Mouse (Mus musculus) stomach, postnatal 0 days (tissue): ENCODE measurements around the gene Mylk2. TPM values are rescaled to one million over a fixed set of nuclear protein-coding genes. Genes with fewer than 3 reads are reported as not detected.

Source experiments
- ATAC-seq: fragments of 200-750 bp; cut with Nextera tagmentation; 2 replicates; pipeline ENCODE4 v1.8.0; 2017; ENCODE audit not compliant: low FRiP score, low TSS enrichment
- DNase-seq: peaks from one replicate; pipeline ENCODE4 v3.0.0-alpha.2; 2016; ENCODE audit warnings: low spot score
- H3K27ac ChIP-seq: fragments of 300-500 bp; sonication (generic); replicated peaks from 2 replicates; pipeline ENCODE4 v1.5.1; 2014; ENCODE audit warnings: mild to moderate bottlenecking, control low read depth
- H3K27me3 ChIP-seq: fragments of 300-500 bp; sonication (generic); 2 replicates; pipeline ENCODE4 v1.6.1; 2014; ENCODE audit warnings: low read length; ENCODE audit not compliant: control insufficient read depth, insufficient read depth
- H3K36me3 ChIP-seq: fragments of 300-500 bp; sonication (generic); 2 replicates; pipeline ENCODE4 v1.6.1; 2014; ENCODE audit warnings: low read length, mixed read lengths; ENCODE audit not compliant: control insufficient read depth, insufficient read depth
- H3K4me1 ChIP-seq: fragments of 300-500 bp; sonication (generic); replicated peaks from 2 replicates; pipeline ENCODE4 v1.6.1; 2014; ENCODE audit warnings: antibody characterized with exemption; ENCODE audit not compliant: control insufficient read depth, insufficient read depth
- H3K4me2 ChIP-seq: fragments of 300-500 bp; sonication (generic); replicated peaks from 2 replicates; pipeline ENCODE4 v1.6.1; 2014; ENCODE audit warnings: low read depth, mild to moderate bottlenecking, control low read depth, moderate library complexity
- H3K4me3 ChIP-seq: fragments of 300-500 bp; sonication (generic); 2 replicates; pipeline ENCODE4 v1.5.1; 2014; ENCODE audit warnings: low read depth, low read length, control low read depth
- H3K9ac ChIP-seq: fragments of 300-500 bp; sonication (generic); 2 replicates; pipeline ENCODE4 v1.6.1; 2014; ENCODE audit warnings: mild to moderate bottlenecking, low read length, control low read depth, mixed read lengths
- H3K9me3 ChIP-seq: fragments of 300-500 bp; sonication (generic); 2 replicates; pipeline ENCODE4 v1.6.1; 2016; ENCODE audit warnings: low read length; ENCODE audit not compliant: control insufficient read depth
- CTCF ChIP-seq: IDR thresholded peaks from 2 replicates; pipeline ENCODE4 v1.5.1; 2016; ENCODE audit warnings: antibody characterized with exemption, low read depth, mild to moderate bottlenecking, moderate library complexity
- EP300 ChIP-seq: optimal IDR thresholded peaks from 2 replicates; pipeline ENCODE3; 2016; ENCODE audit warnings: antibody characterized with exemption
- WGBS: fragments of 180-500 bp; shearing (Covaris S2); extraction: QIAGEN DNeasy Blood & Tissue Kit; methylation state at CpG from one replicate; pipeline ENCODE4 v1.1.7; 2014; 5-methylcytosine and 5-hydroxymethylcytosine counted together
- polyA plus RNA-seq: library from polyadenylated mRNA; unstranded; fragments of >200 nt; fragmentation: Nextera tagmentation; extraction: Ambion mirVana; gene quantifications from 2 replicates; pipeline ENCODE4 v1.2.1, GENCODE M21; 2015

The Mylk2 gene
- polyA plus RNA-seq, 1 experiment from 2014 or later = 0.02 TPM

- ATAC-seq = no peak
- Histone ChIP-seq H3K27ac (no peak overlapping the region), H3K4me1 (0 out of 2 replicates have a peak, but pooled peaks cover 2% of the 10 kb centered on the region), H3K9me3 (no peaks in the 10 kb centered on the region), H3K27me3 (peaks cover 9% of the 10 kb centered on the region; the same call in 1 of the 2 replicates), H3K36me3 (no peaks in the 10 kb centered on the region), H3K9ac (no peak overlapping the region), H3K4me3 (no peak overlapping the region), H3K4me2 (peak overlapping the region; percentile 97)
- WGBS = 35% methylated on average over 11 of the region's 11 CpGs
- TF ChIP-seq EP300 (no peak), CTCF (no peak)
- no peak for DNase-seq
These were observed 39.4 kb downstream of the Mylk2 start for GRCm38 (mm10) chr2:152950358-152951064.

GRCm38 (mm10) chr2:152951065-152951849, 40.1 kb downstream of the Mylk2 start, which contains the start of gene Dusp15:
Gene Dusp15, minus strand, starts transcription at chr2:152951698.
- peak; percentile 22 for DNase-seq
- H3K27me3 ChIP-seq = peaks cover 9% of the 10 kb centered on the region; the same call in 1 of the 2 replicates
- H3K9ac ChIP-seq = peak within 1 kb of the TSS; percentile 50

GRCm38 (mm10) chr2:152951850-152952720, 40.9 kb downstream of the Mylk2 start:
- H3K27me3 ChIP-seq = peaks cover 9% of the 10 kb centered on the region; the same call in 1 of the 2 replicates

More at GRCm38 (mm10) chr2:152951065-152951849, 40.1 kb downstream of the Mylk2 start, which contains the start of gene Dusp15:
- peak; percentile 43; the same call in 1 of the 2 replicates for ATAC-seq
- WGBS = 1% methylated on average over 37 of the region's 54 CpGs
- Histone ChIP-seq H3K4me1 (0 out of 2 replicates have a peak, but pooled peaks cover 2% of the 10 kb centered on the region), H3K9me3 (no peaks in the 10 kb centered on the region), H3K4me3 (peak within 1 kb of the TSS; percentile 52), H3K36me3 (no peaks in the 10 kb centered on the region), H3K27ac (no peak within 1 kb of the TSS), H3K4me2 (peak within 1 kb of the TSS; percentile 97)
- TF ChIP-seq CTCF (no peak), EP300 (no peak)

GRCm38 (mm10) chr2:152958116-152958515, 47.0 kb downstream of the Mylk2 start:
- Histone ChIP-seq H3K4me2 (no peak overlapping the region), H3K4me1 (no peaks in the 10 kb centered on the region), H3K9ac (no peak overlapping the region), H3K27ac (no peak overlapping the region), H3K9me3 (no peaks in the 10 kb centered on the region), H3K27me3 (no peaks in the 10 kb centered on the region), H3K4me3 (no peak overlapping the region), H3K36me3 (no peaks in the 10 kb centered on the region)
- TF ChIP-seq CTCF (no peak), EP300 (no peak)
- DNase-seq = no peak
- ATAC-seq = no peak
- 72% methylated on average over 3 of the region's 3 CpGs for WGBS

More at GRCm38 (mm10) chr2:152951850-152952720, 40.9 kb downstream of the Mylk2 start:
- peak overlapping the region; percentile 50 for H3K9ac ChIP-seq
- ATAC-seq (no peak), DNase-seq (no peak)
- H3K4me1 ChIP-seq = 0 out of 2 replicates have a peak, but pooled peaks cover 2% of the 10 kb centered on the region
- H3K4me2 ChIP-seq = peak overlapping the region; percentile 97
- 19% methylated on average over 13 of the region's 13 CpGs for WGBS
- H3K36me3 ChIP-seq = no peaks in the 10 kb centered on the region
- no peaks in the 10 kb centered on the region for H3K9me3 ChIP-seq
- no peak for TF ChIP-seq CTCF
- no peak for TF ChIP-seq EP300
- no peak overlapping the region for H3K27ac ChIP-seq
- H3K4me3 ChIP-seq = peak overlapping the region; percentile 52

- Histone ChIP-seq H3K9ac (peak within 1 kb of the TSS; percentile 35; the same call in 1 of the 2 replicates), H3K36me3 (no peaks in the 10 kb centered on the region), H3K9me3 (no peaks in the 10 kb centered on the region), H3K4me3 (peak within 1 kb of the TSS; percentile 35), H3K27me3 (no peaks in the 10 kb centered on the region), H3K27ac (no peak within 1 kb of the TSS), H3K4me1 (no peaks in the 10 kb centered on the region), H3K4me2 (peak within 1 kb of the TSS; percentile 61)
- DNase-seq = peak; percentile 51
- WGBS = under 1% methylated on average over 34 of the region's 34 CpGs
- TF ChIP-seq EP300 = no peak
- no peak for TF ChIP-seq CTCF
- ATAC-seq = peak; percentile 79; the same call in 1 of the 2 replicates
These were observed 51.1 kb downstream of the Mylk2 start, which contains the start of gene Ttll9 for GRCm38 (mm10) chr2:152962091-152962793. Gene Ttll9, plus strand, starts transcription at chr2:152962485.
